Mouse (Mus musculus) lung, postnatal 25 days (tissue): Measurements from ENCODE around the gene Sbf2.
"Not testable (repeated sequence)": the region's sequence is repeated elsewhere in the genome, so short reads cannot be mapped to it uniquely, and the experiment has no call there.

Experiments
- DNase-seq: peaks from one replicate; pipeline ENCODE4 v3.0.0; 2022; ENCODE audit warnings: low spot score

Sbf2 gene

DNA sequence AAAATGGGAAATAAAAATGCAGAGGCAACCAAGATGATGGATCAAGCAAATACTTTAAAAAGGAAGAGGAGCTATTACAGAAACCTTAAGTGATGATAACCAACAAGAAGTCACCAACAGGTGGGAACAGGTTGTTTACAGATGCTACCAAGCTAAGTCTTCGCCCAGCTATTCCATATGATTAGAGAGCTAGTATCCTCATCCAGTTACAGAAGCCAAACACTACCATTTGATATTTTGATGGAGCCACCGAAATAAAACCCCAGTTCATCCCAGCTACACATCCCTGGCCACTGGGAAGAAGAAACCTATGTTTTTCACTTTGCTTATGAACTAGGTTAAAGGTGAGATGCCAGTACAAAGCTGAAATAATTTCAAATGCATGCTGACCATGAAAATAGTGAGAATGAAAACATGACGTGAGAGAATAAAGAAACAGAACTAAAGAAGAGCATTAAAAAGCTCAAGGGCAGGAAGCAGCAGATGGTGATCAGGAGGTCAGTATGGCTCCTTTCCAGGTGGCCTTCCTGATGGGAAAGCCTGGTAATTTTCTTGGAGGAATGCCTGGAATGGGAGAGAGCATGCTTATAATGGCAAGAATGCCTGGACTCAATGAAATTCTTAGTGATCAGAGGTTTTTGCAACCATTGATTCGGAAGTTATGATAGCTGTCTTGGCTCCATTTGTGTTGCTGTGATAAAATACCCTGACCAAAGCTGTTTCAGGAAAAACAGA lies 48.7 kb downstream of the Sbf2 start:
- DNase-seq: peak; percentile 29

DNA sequence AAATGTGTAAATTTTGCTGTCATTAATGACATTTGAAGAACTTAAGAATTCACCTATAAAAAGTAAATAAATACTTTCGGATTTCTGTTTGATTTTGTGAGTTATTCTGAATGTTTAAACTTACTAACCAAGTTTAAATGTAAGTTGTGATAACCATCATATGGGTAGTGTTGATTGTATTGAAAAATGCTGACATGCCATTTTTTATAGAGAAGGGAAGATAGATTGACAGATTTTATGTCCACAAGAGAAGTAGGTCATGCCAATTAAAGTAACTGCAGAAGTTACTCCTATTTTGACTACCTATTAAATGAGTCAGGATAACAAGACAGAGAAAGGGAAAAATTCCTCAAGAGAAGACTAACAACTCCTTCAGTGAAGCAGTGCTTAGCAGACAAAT lies 53.1 kb downstream of the Sbf2 start:
- DNase-seq: no peak

- DNase-seq: no peak
Measured at GRCm38 (mm10) chr7:110557001-110557400, 57.7 kb downstream of the Sbf2 start.

DNA sequence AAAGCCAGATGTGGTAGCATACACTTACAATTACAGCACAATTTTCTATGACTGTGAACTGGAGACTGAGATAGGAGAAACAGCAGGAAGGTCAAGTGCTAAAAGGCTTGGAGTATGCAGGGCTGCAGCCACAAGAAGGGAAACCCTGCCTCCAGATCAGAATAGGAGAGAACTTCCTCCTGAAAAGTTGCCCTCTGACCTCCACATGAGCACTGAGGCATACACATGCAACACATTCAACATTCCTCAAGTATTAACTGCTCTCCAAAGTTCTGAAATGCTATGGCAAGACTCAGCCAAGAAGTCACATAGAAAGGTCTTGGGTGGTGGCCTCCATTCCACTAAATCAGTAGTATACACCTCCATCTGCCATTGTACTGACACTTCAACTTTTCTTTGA lies 58.5 kb downstream of the Sbf2 start:
- no peak for DNase-seq

GRCm38 (mm10) chr7:110555260-110555659 lies 59.5 kb downstream of the Sbf2 start:
- no peak for DNase-seq

- DNase-seq: peak; percentile 26
Measured at GRCm38 (mm10) chr7:110548268-110548667, 66.5 kb downstream of the Sbf2 start.

GRCm38 (mm10) chr7:110543341-110543740 lies 71.4 kb downstream of the Sbf2 start:
- DNase-seq: no peak

DNA sequence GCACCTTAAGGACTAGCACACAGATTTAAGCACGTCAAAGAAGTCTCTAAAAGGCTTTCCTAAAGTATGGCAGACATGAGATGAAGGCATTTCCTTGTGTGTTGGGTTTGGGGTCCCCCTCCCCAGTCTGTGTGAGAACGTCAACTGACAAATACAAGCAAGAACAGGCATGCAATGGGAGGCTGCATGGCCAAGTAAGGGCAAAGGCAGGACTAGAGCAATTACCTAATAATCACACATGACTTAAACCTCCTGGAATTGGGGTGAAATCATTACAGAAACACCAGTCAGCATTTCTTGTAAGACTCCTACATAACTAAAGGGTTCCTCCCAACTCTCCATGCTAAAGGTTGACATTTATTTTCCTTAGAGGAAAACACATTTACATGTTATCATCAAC lies 75.5 kb downstream of the Sbf2 start:
- DNase-seq: no peak

- not testable (repeated sequence) for DNase-seq
Measured at GRCm38 (mm10) chr7:110530295-110530694, 84.4 kb downstream of the Sbf2 start.

DNA sequence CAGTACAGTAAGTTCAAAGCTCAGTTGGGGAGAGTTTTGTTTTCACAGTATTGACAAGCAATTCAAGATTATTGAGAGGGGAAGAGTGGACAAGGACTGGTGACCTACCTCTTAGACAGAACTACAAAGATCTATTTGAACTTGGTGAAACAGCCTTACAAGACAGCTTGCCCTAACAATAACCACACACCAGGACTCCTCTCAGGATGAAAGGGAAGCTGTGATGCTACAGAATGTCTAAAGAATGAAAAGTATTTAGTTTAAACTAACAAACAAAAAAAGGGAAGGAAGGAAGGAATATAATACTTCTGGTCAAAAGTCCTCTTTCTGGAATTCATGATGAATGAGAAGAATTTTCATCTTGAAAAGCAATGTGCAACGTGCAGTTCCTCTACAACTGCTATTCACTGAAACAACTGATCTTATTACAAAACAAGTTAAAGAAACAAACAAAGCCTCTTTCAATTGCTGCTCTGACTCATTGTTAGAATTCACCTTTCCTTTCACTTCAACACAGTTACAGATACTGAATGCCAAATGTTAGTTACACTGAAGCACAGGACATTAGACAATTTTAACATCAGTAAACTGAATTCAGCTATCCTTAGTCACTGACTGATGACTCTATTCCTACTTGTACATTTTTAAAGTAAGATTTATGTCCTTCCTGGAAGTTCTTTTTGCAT lies 89.5 kb downstream of the Sbf2 start:
- DNase-seq: no peak

DNA sequence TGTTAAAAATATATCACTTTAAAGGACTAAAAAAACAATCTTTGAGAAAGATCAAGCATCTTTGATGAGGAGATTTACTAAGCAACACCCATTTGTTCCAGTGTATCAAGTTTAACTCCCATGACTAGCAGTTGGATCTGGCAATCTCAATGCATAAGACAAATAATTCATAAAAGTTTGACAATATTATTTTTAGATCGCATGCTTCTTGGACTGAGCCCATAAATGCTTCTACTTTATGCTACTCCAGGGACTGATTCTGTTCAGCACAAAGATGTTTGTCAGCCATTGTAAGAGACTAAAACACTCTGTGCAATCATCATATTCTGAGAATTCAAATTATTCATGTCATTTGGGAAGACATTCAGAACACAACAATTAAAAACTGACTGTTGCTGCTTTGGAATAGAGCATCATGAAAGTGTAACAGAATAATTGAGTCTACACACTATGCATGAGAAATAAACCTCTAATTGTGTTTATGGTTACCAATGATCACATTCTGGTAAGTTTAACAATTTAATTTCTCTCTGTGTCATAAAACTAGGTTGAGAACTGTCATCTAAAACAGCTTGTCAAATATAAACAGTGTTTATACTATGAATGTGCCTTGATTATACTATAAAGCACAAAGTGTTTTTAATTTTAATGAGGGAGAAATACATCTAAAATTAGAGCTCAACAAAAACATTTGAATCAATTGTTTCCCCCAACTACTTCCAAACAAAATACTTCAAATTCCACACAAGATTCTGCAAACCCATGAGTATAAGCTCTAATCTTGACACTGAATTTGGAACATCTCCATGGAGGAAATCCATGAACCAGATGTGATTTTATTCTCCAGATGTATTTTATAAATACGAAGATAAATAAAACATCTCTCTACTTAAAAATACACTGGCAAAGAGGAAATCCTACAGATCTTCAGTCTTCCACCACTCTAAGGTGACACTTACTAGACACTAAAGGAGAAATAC lies 98.2 kb downstream of the Sbf2 start:
- DNase-seq: no peak

DNA sequence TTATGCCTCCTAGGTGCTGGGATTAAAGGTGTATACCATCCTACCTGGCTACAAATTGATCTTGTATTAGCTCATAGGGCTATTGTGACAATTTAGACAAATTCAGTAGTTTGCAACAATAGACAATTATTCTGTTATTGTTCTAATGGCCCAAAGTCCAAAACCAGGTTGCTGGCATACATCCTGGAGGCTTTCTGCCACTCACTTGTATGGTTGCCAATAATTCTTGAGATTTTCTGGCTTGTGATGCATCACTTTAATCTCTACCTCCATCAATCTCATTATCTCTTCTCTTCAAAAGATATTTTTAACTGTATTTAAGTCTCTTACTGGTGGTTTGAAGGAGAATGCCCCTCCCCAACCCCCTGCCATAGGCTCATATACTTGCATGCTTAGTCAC lies 100.6 kb downstream of the Sbf2 start:
- DNase-seq: no peak

DNA sequence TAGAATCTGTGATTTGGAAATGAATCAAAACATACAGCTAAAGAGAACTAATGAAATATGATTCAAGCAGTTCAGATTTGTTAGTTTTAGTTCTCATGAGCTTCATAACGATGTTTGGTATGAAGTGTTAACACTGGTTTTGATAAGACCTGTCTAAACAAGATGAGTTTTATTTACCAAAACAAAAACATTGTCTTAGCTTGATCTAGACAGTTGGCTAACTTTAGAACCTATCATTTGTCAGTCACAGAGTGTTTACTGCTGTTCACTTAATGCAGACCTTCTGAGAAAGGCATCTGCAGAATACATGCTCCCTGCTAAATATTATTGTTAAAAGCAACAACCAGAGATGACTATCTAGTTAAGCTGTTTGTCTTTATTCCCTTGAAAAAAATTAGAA lies 116.1 kb downstream of the Sbf2 start:
- no peak for DNase-seq

DNA sequence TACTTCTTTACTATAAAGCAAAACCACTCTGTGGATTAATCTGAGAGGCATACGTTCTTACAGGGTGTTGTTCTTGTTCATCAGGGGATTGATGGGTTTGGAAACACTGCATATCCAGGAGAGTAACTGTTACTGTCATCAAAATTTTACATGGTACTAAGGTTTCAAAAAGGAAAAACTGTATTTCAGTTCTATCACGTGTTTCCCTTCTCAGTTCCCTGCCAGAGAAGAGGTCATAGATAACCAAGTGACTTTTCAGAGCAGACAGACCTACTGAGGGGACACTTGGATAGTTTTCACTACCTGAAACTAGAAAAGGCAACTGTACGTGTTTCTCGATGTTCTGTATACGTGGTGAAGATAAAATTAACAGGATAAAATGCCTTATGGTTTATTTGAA lies 123.7 kb downstream of the Sbf2 start:
- no peak for DNase-seq

DNA sequence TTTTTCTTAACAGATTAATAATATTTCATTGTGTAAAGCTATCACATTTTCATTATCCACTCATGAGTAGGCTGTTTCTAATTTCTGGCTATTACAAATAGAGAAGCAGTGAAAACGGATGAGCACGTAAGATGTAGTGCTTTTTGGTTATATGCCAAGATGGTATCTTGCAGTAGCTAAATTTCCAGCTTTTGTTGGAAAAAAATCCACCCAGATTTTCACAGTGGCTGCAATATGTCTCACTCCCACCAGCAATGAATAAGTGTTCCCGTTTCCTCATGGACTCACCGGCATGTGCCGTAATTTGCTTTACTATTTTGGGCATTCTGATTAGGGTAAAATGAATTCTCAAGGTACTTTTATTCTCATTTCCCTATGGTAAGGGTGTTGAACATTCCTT lies 129.7 kb downstream of the Sbf2 start:
- DNase-seq: no peak

- DNase-seq: no peak
Measured at GRCm38 (mm10) chr7:110470987-110471386, 143.7 kb downstream of the Sbf2 start.

DNA sequence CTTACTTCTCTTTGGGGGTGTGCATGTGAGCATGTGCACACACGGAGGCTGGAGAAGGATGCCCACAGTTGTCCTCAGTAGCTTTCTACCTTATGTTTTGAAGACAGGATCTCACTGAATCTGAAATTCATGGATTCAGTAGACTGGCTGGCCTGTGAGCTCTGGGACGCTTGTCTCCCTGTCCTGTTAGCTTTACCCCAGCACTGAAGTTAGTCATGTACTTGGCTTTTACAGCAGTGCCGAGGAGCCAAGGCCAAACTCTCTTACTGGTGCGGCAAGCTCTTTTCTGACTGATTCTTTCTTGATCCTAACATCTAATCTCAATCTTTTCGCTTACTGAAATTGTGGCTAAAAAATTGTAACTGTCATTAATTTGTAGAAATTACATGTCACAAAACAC lies 151.3 kb downstream of the Sbf2 start:
- no peak for DNase-seq

DNA sequence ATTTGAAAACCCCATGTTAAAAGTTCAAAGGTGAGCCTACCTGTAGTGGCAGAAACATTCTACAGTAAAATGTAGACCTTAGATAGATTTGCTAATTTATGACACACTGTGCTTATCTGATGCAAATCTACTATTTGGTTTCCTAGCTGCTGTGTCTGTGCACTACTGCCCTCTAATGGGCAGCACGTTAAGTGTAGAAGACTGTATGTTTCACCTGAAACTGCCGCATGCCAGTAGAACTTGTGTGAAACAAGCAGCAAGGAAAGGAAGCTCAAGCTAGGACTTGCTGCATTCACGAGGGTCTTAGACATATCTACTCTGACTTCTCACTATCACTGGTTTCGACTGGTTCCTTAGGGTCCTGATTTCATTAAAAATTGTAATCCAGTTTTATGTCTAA lies 182.4 kb downstream of the Sbf2 start:
- DNase-seq: peak; percentile 65

GRCm38 (mm10) chr7:110416318-110416717 lies 198.4 kb downstream of the Sbf2 start:
- no peak for DNase-seq

DNA sequence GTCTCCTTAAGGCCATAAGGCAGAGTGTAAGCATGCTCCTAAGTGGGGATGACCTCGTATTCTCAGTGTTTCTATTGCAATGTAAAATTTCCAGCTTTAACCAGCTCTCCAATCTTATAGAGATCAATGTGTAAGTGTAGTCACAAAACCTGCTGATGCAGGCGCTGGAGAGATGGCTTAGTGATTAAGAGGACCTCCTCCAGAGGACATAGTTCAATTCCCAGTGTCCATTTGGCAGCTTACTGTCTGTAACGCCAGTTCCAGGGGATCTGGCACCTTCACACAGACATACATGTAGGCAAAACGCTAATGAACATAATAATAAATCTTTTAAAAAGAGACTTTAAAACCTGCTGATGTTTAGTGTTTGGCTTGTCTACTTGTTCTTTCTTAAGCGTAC lies 200.4 kb downstream of the Sbf2 start:
- DNase-seq: no peak

DNA sequence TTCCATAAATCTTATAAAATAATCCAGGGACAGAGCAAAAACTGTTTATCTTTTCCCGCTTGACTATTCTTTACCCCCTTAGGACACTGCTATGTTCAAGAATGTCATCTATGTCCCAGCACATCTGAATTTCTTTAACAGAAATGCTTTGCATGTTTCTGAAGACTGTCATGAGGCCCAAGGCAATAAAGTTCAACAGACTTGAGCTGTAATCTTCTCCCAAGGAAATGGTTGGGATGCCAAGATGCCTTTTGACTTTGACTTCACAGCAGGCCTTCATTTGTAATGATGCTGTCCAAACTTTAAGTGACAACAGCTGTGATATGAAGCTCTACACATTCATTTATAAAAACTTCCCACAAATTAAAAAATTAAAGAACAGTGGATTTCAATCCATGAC lies 212.6 kb downstream of the Sbf2 start:
- DNase-seq: no peak

DNA sequence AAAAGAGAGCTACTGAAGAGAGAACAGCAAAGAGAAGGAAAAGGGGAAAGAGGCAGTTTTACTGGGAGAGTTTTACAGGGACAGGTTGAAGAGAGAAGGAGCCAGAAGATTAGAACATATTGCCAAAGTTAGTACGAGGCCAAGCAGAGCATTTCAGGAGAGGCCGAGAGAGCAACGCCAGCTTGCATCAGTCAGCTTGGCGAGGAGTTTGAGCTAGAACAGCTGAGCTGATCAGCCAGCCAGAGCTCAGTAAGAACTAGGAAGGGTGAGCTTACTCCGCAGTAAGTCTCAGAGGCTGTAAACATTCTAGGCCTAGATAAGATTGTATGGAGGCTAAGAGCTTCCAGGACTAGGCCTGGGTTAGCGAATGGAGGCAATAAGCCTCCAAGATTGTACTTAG lies 222.1 kb downstream of the Sbf2 start:
- DNase-seq: peak; percentile 19

DNA sequence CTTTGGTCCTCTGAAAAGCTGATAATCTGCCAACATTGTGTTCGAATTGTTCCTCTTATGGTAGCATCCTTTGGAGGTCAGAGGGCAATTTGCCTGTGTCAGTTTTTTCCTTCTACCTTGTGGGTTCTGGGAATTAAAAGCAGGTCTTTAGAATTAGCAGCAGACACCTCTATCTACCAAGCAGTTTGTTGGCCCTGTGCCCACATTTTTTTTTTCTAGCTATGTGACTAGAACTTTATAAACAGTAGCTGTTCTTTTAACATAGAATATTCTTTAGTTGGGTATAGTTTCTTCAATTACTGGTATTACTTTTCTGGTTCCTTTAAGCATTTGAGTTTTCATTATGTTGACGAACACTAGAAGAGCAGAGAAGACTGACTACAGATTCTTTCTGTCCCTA lies 223.1 kb downstream of the Sbf2 start:
- DNase-seq: no peak
